Mouse (Mus musculus): ENCODE results near the gene Tmem202. TPM values are rescaled to one million over a fixed set of nuclear protein-coding genes. Genes with fewer than 3 reads are reported as not detected.

Tmem202 gene
- 1 to 10 TPM; 2.5 to 3.5 TPM for total RNA-seq (2021)
- 4.1 and 4.4 TPM in 2 replicates for polyA plus RNA-seq (2012; rRNA removed)
- long read RNA-seq, partial matches to known transcripts: 2 of 3 reads
- long read RNA-seq, other reads (novel, unspliced or antisense): 0 of 3 reads

DNA sequence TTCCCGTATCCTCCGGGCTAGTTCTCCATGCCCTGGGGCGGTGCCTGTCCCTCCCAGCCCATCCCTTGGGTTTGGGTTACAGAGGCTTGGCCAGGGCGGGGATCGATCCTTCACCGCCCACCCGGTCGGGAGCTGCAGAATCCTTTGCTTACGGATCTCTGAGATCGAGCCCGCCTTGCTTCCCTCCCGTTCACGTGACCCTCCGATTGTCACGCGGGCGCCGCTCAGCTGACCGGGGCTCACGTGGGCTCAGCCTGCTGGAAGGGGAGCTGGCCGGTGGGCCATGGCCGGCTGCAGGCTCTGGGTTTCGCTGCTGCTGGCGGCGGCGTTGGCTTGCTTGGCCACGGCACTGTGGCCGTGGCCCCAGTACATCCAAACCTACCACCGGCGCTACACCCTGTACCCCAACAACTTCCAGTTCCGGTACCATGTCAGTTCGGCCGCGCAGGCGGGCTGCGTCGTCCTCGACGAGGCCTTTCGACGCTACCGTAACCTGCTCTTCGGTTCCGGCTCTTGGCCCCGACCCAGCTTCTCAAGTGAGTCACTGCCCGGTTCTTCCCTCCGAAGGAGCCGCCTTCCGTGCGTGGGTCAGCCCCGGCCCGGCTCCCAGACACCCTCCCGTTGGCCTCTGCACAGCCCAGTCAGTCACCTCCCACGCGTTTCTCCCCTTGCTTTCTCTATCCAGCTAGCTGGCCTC, at the start of gene Tmem202, which contains the start of gene Hexa:
Gene Tmem202, minus strand, starts transcription at position 407 of the 697 bp plus-strand sequence.
Gene Hexa, plus strand, starts transcription at position 100 of the 697 bp plus-strand sequence.
- DNase-seq: peak; percentile 91

DNA sequence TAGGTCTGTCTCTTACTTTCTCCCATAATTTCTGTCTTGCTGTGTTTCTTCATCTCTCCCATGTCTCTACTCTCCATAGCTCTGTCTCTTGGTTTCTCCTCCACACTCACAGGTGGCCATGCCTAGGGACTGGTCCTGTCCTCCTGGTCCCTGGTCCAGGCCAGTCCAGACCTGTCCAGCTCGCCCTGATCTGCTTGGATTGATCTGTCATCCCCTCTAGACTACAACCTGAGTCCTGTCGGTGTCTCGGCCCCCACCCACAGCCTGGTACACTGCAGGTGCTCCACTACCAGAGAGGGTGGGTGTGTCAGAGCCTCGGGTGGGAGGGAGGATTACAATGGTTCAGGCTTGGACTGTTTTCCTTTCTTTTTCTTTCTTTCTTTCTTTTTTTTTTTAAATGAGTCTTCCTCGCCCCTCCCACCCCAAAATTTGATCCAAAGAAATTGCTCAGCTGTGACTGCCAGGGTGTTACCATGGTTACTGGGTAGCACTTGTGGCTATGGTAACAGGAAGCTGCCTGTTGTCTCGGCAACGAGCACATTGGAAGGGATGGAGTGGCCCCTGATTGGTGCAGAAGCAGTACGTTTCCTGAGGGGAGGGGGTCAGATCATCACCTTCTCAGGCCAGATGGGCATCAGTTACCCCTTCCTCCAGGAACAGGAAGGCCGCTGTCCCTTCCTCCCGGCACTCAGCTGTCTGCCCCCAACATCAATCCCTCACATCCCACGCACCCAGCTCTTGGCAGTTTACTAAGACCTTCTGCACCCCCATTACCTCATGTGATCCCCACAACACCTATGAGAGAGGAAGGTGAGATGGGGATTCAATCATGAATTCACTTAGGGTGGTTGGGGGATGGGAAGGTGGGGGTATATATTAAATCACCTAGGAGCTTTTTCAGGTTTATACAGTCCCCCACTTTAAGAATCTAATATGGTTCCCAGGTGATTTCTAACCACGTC, 49.3 kb upstream of the Tmem202 start:
- DNase-seq: no peak

DNA sequence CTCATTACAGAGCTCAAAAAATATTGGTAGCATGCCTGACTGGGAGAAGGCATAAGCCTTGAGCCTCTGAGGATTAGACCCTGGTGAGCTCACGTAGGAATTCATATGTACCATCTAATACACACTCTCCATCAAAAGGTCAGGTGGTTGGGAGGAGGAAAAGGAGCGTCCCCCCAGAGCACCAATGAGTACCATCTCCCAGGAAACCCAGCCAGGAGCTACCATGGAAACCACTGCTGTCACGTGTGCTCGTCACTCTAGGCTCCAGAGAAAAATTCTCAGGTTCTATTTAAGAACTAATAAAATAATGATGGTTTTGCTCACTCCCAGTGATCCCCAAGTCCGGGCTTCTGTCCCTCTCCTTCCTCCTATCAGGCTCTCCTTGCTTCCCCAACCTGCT, 48.6 kb upstream of the Tmem202 start:
- DNase-seq: no peak

DNA sequence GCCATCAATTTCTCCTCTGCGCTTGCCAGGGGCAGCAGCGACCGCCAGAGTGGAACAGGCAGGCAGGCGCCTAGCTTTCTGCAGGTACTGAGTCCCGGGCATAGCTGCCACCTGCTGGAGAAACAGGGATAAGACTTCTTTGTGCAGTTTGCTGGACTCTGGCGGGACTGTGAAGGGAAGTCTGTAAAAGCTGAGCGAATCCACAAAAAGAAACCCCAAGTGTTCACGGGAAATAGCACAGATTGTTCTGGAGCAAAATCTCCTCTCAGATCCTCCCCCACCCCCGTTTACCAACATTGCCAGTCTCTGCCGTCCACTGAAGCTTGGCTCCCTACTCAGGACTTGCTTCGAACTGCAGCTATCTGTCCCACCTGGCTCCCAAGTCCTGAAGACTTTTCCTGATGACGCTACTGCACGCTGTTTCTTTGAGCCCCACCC, 45.2 kb upstream of the Tmem202 start:
- peak; percentile 77 for DNase-seq

DNA sequence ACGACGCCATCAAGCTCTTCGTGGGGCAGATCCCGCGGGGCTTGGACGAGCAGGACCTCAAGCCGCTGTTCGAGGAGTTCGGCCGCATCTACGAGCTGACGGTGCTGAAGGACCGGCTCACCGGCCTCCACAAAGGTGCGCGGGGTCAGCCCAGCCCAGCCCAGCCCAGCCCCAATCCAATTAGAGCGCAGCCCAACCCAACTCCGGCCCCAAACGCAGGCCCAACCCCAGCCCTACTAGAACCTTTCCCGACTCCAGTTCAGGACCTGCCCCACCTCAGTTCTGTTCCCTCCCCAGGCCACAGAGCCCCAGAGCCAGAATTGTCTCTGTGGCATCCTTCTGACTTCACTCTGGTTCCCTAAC, 38.8 kb upstream of the Tmem202 start:
- DNase-seq: no peak

DNA sequence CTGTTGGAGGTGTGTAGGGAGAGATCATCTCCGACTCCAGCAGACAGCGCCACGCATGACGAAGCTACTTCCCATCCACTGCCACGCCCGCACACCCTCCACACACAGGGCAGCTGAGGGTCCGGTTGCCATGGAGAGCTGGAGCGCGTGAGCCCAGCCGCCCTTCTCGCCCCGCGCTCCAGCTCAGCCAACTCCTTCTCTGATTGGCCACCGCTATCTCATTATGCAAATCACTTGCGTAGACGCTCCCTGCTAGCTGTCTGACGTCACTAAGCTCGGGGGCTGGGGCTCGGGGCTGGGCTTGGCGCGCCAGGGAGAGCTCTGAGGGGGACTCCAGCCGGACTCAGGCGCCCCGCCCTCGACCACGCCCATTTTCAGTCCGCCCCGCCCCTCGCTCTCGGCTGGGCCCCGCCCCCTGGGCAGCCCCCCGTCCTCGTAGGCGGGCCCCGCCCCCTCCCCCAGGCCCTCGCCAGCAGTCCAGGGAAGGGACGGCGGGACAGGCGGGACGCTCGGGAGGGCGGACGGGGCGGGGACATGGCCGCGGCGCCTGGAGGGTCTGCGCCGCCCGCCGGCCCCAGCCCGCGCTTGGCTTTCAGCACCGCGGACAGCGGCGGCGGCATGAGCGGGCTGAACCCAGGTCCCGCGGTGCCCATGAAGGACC, 38.3 kb upstream of the Tmem202 start, which contains the start of gene Celf6:
Gene Celf6, plus strand, starts transcription at position 74 of the 661 bp plus-strand sequence.
- DNase-seq: peak; percentile 94

DNA sequence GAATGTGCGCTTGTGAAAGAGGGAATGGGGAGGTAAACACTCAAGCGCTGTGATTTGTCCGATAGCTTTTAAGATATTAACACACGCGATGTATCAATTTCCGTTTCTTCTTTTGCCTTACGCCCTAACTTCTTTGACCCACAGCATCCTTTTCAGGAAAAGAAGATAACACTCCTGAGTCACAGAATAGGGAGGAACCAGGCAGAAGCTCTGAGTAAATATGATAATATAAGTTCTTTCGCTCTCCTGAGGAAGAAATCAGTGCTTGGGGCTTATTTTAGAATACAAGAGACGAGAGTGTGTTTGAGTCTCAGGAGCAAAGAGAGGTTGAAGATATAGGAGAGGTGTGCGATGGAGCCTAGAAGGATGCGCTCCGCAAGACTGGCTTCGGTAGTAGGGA, 37.8 kb upstream of the Tmem202 start:
- DNase-seq: no peak

DNA sequence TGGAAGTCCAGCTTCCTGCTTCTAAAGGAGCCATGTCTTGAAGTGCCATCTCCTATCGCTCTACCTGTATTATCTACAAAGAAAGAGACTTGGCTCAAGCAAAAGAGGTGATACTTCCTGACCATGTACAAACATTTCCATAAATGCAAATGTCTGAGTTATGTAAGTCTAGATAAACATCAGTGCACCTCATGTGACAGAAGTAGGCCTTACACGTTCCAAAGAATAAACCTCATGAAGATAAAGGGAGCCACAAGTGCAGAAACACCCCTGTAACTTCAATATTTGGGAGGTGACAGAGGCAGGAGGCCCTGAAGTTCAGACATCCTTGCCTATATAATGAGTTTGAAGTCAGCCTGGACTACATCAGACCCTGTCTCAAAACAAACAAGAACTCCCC, 32.2 kb upstream of the Tmem202 start:
- DNase-seq: no peak

DNA sequence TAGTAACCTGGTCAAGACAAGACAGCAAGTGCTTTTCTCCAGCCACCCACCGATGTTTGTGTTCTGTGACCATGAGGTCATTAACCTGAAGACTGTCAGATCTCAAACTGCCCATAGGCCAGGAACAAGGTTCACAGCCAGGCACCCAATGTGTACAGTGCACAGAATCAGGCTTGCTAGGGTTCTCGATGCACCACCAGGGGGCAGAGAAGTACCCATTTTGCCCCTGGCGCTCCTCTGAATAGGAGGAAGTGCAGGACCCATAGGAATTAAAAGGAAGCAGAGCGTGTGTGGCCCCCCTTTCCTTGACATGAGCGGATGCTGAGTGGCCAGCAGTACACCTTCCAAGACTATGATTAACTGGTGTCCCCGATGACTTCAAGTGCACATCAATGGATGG, 27.5 kb upstream of the Tmem202 start:
- peak; percentile 68 for DNase-seq

DNA sequence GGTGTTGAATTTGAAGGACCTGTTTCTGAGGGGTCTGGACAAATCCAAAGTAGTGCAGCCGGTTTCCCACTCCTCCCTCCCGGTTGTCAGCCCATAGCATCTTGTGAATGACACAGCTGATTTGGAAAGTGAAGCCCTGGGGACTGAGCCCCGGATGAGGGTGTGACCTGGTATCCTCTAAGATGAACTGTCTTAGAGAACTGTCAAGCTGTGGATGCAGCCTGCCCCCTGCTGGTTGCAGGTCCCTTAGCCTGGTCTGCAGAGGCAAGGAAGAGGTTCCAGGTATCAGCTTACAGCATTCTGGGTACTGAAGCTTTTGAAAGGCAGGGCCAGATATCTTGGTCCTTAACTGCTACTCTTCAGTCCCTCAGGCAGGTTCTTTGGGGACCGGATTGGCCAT, 26.0 kb upstream of the Tmem202 start:
- peak; percentile 88 for DNase-seq

DNA sequence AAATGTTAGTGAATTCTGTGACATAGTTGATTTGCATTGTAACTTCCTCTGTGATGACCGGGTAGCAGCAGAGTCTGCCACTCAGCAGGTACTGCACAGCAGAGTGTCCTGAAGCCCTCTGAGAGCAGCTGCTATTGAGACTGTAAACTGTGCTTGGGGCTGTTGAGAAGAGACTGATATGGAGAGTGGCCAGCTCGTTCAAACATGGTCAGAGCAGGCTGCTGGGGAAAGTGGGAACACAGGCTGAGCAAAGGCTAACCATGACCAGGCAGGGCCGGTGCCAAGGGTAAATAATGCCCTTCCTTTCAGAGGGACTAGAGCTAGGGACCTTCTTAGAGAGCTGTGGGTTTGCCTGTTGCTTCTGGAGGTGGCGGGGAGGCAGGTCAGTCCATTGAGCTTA, 14.1 kb upstream of the Tmem202 start:
- no peak for DNase-seq

DNA sequence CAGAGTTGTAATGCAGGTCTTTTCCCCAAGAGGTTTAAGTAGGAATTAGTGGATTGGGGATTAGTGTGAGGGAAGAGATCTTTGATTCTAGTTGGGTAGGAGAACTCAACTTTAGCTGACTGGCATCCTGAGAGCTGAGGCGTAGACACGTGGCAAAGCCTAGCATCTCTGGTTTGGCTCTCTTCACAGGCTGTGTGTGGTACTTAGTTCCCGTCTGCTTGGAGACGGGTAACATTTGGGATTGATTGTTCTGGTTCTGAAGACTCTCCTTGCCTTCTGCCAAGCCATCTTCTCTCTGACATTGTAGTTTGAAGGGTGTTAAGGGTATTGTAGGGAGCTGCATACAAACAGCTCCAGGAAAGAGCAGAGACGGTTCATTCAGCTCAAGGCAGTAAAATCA, 13.0 kb upstream of the Tmem202 start:
- DNase-seq: no peak

DNA sequence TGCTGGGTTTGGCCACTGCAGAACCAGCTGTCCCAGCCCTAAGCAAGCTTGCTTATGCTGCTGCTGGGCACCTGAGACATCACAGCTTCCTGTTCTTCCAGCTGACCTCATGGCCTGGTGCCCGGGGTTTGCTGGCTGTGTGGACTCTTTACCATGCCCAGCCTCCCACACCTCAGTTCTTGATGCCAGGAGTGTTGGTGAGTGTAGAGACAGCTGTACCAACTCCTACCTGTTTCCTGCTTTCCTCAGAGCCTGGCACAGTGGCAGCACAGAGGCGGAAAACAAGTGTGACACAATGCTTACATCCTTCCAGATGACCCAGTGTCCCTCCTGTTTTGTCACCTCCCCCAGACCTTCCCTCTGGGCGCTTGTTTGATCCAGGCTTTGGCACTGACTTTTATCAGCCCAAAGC, 12.0 kb upstream of the Tmem202 start:
- DNase-seq: peak; percentile 58

DNA sequence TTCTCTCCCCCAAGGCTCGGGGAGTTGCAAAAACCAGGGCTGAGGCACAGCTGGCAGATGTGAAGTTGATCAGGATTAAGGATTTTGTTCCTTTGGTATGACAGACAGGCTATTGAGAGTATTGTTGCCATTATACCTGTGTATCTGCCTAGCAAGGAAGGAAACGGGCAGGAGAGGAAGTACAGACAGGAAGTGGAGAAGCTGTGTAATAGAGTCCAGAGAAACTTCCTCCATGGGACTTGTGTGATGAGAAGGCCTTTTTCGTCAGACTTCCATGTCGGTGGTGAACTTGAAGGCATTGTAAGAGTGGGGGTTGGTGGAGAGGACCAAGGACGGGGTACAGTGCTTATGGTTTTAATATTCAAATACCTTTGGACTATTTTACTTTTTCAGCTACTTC, 11.4 kb upstream of the Tmem202 start:
- DNase-seq: no peak

DNA sequence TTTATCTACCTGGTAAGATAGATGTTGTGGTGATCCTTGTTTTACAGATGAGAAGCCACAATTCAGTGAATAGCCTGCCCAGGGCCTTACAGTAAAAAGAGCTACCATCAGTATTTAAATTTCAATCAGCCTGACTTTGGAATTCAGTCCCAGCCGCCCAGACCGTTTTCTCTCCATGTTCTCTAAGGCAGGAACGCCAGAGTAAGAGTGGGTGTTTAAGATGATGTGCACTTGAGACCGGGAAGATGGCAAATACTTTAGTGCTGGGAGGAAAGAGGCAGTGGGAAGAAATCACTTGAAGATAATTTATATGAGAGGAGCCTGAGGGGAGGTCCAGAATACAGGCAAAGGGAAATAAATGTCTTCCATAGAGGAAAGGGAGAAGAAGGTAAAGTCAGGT, 10.4 kb upstream of the Tmem202 start:
- no peak for DNase-seq

DNA sequence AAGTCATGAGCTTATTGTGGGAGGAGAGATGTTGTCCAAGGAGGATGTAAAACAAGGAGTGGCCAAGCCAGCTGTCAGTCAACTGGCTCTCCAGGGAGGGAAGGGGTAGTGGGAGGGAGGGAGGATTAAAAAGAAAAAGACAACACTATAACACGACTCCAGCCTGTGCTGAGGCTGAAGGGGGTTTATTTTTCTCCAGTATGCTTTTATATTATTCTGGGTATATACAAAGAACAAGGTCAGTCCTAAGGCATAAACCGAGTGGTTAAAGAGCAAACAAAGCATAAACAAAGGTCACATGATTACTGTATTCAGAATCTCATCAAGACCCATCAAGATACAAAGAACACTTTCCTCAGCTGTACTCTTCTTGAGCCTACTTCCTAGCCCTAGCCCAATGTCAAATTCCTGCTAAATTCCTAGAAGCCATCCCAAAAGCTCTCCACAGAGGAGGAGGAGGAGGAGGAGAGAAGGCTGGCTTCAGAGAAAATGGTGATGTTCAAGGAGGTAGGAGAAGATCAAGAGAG, 9.4 kb upstream of the Tmem202 start:
- DNase-seq: no peak

DNA sequence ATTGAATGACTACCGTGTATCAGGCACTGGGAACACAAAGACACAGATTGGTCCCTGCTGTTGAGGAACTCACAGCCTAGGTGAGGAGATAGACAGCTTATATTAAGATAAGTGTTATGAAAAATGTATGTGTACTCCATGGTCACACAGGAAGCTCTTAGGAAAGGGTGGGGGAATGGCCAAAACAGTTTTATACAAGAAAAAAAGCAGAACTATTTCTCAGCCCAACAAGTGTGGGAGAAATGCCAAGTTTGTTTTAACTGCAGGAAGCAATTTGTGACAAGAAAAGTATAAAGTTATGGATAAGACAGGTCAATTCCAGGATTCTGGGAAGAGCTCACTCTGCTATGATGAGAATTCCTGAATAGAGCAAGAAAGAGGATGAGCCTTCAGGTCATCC, 8.2 kb upstream of the Tmem202 start:
- no peak for DNase-seq

DNA sequence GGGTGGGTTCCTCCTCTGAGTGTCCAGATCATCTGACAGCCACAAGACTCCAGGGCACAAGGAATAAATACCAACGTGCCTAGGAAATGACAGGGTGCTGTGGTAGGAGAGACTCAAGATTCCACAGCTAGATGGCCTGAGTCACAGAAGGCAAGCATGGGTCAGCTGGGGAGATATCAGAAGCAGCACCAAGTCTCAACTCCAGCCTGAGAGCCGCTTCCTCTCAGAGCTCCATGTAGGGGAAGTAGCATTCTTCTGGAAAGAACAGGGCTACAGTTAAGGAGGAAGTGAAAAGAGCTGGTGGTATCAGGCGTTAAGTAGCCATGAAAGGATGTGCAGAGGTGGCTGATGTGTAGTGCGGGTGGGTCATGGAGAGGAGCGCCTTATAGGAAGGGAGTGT, 5.1 kb upstream of the Tmem202 start:
- DNase-seq: no peak

DNA sequence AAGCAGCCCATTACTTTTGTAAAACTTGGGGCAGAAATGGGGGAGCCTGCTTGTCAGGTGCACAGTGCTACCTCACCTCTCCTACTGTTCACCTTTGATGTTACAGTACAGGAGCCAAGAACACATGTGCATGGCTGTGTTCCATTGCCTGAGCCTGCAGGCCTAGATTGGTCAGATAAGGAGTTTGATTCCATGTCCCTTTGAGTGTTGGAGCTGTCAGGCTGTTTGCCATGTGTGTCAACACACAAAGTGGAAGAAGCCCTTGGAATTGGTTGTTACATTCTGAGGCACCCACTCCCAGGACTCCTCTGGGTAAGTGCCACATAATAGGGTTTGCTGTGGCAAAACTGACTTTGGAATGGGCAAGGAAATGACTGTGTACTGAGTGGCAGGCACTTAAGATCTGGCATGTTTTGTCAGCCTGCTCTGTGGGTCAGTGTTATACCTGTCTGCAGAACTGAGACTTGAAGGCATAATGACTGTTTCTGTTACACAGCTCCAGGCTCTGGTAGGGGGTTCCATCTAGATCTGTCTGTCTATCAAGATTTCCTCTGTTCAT, 3.2 kb upstream of the Tmem202 start:
- DNase-seq: no peak

DNA sequence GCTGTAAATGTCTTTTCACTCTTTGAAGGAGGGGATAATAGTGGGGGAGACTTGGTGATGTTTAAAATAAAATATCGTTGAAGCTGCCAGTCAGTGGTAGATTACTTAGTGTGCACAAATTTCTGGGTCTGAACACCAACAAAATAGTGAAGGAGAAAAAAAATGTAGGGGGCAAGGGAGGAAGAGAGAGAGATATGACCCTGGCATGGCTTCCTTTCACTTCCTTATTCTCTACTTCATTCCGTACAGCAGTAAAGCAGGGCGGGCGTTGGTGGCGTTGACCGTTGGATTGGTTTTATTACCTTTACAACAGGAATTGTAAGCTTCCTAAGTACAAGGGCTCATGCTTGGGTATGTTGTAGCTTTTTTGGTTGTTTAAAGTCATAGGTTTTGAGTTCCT, 2.0 kb upstream of the Tmem202 start:
- DNase-seq: no peak

DNA sequence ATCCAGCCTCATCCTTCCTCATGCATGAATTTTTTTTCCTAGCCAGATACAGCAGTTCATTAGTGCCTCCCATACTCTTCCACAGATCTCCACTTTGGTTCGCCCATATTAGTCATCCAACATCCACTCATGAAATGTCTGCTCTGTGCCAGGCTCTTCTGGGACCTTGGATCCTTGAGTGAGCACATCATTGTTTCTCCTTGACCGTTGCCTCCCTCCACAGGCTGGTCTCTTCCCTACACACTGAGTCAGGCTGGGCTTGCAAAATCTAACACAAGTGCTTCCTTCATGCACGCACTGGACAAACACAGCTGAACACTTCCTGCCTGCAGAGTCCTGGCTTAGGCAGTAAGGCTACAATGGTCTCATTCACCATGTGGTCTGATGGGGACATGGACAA, 2.0 kb downstream of the Tmem202 start:
- DNase-seq: peak; percentile 89

DNA sequence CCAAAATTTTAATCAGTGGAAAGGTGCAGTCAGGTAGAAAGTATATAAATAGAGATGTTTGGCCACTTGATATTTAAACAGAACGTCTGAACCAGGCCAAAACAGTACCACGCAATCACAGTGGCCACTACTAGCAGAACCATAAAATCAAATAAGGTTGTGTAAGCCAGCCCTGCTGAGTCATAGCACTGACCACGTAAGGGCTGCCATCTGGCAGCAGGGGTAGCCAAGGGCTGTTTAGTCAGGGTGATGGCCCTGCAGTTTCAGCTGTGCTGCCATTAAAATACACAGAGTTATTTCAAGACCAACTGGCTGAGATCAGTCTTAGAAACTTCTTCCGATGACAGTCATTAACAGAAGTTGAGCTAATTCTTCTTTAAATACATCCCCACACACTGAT, 5.8 kb downstream of the Tmem202 start:
- peak; percentile 87 for DNase-seq

All from adrenal gland, adult 2 months (tissue).